Mouse (Mus musculus) megakaryocyte, embryonic 14.5 days (primary cell): ENCODE measurements around the gene Timm10. TPM values are rescaled to one million over a fixed set of nuclear protein-coding genes. Genes with fewer than 3 reads are reported as not detected.
A peak's percentile ranks its signal among the peaks of the same experiment; 100 is the strongest.

Experiments
- H3K27me3 ChIP-seq: replicated peaks from 2 replicates; pipeline ENCODE3; 2012; ENCODE audit warnings: inconsistent platforms
- H3K36me3 ChIP-seq: replicated peaks from 2 replicates; pipeline ENCODE3; 2012; ENCODE audit warnings: low read length, inconsistent platforms, mixed read lengths
- H3K4me1 ChIP-seq: 2 replicates; pipeline ENCODE4 v1.6.1; 2012; ENCODE audit warnings: inconsistent platforms
- H3K4me3 ChIP-seq: replicated peaks from 2 replicates; pipeline ENCODE3; 2012; ENCODE audit warnings: moderate library complexity, mild to moderate bottlenecking, inconsistent platforms
- H3K9me3 ChIP-seq: 2 replicates; pipeline ENCODE4 v1.6.1; 2012; ENCODE audit warnings: inconsistent platforms
- FLI1 ChIP-seq: IDR thresholded peaks from 2 replicates; pipeline ENCODE4 v1.6.1; 2012; ENCODE audit warnings: low read length, inconsistent platforms, mixed read lengths
- GATA1 ChIP-seq: IDR thresholded peaks from 3 replicates; pipeline ENCODE4 v1.6.1; 2012; ENCODE audit warnings: mixed read lengths, low read length, inconsistent platforms, borderline replicate concordance
- polyA plus RNA-seq: library from polyadenylated mRNA; stranded (reverse); fragments of >175 nt; gene quantifications from 2 replicates; pipeline ENCODE4 v1.2.3, GENCODE M21; 2012; ENCODE audit warnings: low replicate concordance; ENCODE audit not compliant: insufficient read depth

Timm10 gene
- 9.7 TPM in 1 of 2 replicates, not detected in the other for polyA plus RNA-seq

DNA sequence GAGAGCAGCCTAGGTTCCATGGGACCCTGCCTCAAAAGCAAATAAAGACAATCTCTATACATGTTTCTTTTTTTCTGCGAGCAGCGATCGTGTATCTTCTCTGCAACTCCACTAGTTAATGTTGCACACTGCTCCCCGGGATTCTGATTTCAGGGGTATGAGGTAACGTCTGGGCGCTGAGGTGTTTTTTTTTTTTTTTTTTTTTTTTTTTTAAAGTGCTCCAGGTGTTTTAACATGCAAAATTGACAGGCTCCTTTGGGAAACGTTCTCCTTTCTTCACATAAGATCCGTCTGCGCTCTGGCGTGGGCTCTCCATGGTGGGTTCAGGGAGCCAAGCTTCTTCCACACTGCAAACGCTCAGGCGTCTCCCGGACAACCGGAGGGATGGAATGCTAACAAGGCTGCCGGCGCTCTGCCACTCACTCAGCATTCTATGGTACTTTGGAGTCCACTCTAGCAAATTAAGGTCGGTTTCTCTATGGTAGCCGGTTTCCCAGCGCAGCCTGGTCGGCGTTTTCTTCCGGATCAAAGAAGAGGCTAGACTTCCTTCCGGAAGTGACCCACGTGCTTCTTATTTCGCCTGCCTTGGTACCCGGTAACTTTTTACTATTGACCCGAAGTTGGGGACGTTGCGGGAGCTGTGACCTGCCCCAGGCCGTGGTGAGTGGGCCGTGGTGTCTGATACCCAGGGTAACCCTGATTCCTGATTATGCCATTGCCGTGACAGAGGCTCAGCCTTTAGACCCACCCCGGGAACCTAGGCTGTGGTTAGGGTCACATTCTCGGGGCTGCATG is at the start of gene Timm10:
Timm10 (plus strand) TSS at position 510 of the 795 bp plus-strand sequence.
- Histone ChIP-seq H3K27me3 (peaks cover 11% of the 10 kb centered on the region), H3K4me1 (peaks cover 49% of the 10 kb centered on the region)

DNA sequence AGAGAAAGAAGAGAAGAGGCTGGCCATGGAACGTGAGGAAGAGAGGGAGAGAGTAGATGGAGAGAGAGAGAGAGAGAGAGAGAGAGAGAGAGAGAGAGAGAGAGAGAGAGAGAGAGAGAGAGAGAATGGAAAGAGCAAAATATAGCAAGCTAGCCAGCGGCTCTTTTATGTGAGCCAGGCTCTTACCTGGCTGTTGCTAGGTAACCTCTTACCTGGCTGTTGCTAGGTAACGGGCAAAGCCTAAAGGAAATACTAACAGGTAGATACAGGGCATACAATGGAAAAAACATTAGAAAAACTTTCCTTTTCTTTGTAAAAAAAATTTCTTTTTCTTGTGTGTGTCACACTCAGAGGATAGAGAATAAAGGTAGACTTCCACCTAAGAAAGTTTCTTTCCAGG is 49.1 kb upstream of the Timm10 start:
- Histone ChIP-seq H3K4me1 (peaks cover 20% of the 10 kb centered on the region), H3K36me3 (no peaks in the 10 kb centered on the region), H3K4me3 (no peak overlapping the region), H3K9me3 (no peaks in the 10 kb centered on the region), H3K27me3 (peaks cover 35% of the 10 kb centered on the region)
- no peak for TF ChIP-seq GATA1
- no peak for TF ChIP-seq FLI1

More for the DNA sequence above, at the start of gene Timm10:
- Histone ChIP-seq H3K36me3 (peaks cover 26% of the 10 kb centered on the region), H3K9me3 (no peaks in the 10 kb centered on the region), H3K4me3 (peak within 1 kb of the TSS; percentile 98)
- TF ChIP-seq FLI1 (no peak), GATA1 (no peak)

DNA sequence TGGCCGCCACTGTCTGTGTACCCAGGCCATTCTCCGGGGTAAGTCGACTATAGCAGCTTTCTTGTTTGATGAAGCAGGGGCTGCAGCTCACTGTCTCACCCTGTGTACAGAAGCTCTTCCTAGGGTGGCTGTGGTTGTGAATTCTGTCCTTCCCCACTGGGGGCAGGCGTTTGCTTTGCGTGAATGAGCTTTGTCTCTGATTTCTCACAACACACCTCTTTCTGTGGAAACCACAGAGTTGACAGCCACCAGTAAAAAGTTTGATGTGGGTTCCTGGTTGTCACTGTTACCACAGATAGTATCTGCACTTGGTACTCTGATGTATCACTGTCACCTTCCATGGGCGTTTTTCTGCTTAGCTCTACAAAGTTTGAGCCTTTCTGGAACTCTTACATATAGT is 47.6 kb upstream of the Timm10 start:
- peaks cover 25% of the 10 kb centered on the region for H3K4me1 ChIP-seq
- H3K9me3 ChIP-seq = no peaks in the 10 kb centered on the region
- no peak overlapping the region for H3K4me3 ChIP-seq
- no peak for TF ChIP-seq FLI1
- no peak for TF ChIP-seq GATA1
- H3K27me3 ChIP-seq = peaks cover 21% of the 10 kb centered on the region
- no peaks in the 10 kb centered on the region for H3K36me3 ChIP-seq

DNA sequence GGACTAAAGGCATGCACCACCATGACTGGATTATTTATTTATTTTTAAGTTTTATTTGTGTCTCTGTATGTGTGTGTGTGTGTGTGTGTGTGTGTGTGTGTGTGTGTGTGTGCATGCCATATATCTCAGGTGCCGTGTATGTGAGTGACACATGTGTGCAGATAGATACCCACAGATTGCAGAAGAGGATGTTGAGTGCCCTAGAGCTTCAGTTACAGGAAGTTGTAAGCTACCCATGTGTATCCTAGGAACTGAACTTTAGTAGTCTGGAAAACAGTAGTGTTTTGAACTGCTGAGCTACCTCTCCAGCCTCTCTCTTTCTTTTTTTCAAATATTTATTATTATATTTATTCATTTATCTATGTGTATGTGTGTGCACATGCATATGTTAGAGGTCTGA is 43.5 kb upstream of the Timm10 start:
- no peak for TF ChIP-seq FLI1
- TF ChIP-seq GATA1 = no peak
- Histone ChIP-seq H3K9me3 (no peaks in the 10 kb centered on the region), H3K36me3 (no peaks in the 10 kb centered on the region), H3K27me3 (peaks cover 8% of the 10 kb centered on the region), H3K4me1 (peaks cover 42% of the 10 kb centered on the region), H3K4me3 (no peak overlapping the region)

DNA sequence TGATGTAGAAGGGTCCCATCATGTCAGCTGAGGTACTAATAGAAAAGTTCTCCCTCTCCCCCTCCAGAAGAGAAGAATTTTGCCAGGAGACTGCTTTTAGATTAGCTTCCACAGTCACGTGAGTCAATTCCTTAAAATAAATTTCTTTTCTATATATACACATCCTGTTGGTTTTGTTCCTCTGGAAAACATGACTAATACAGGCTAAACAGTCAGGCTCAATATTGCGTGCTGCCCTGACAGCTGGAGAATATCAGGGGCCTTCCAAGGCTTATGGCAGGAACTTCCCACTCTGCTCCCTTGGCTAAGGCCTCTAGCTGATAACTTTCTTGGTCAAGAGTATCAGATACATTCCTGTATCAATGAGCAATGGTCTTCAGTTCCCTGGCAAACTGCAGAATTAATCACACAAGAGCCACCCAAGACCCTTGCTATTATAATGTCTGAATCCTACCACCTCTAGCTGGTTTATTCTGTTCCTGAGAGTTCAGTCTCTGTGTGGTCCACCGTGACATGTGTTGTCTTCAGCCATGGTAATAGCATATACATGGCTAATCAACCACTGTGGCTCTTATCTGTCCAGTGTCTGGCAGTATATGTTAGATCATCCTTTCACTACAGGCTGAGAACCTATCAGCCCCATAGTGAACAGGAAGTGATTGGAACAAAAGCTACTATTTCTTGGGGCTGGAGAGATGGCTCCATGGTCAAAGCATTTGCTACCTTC is 42.8 kb upstream of the Timm10 start:
- H3K27me3 ChIP-seq = peaks cover 3% of the 10 kb centered on the region
- H3K36me3 ChIP-seq = no peaks in the 10 kb centered on the region
- TF ChIP-seq GATA1 (no peak), FLI1 (no peak)
- peak overlapping the region; percentile 42 for H3K4me3 ChIP-seq
- peaks cover 46% of the 10 kb centered on the region for H3K4me1 ChIP-seq
- H3K9me3 ChIP-seq = no peaks in the 10 kb centered on the region

DNA sequence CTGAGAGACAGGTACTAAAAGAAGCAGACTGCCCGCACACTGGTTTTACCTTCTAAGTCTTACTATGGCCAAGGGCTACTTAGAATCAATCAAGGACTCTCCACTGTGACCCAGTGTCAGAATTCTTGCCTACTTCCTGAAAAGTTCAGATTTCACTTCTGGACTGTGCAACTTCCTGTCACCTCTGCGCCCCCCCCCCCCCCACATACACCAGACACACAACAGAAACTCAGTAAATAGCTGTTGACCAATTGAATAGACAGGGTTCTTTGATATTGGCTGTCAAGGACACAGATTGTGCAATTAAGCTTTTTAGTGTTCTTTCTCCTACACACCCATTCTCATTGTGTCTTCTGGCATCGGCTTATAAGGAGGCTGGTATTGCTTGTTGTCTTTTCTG is 38.5 kb upstream of the Timm10 start:
- peaks cover 37% of the 10 kb centered on the region for H3K4me1 ChIP-seq
- H3K9me3 ChIP-seq = no peaks in the 10 kb centered on the region
- TF ChIP-seq GATA1 (no peak), FLI1 (no peak)
- no peaks in the 10 kb centered on the region for H3K36me3 ChIP-seq
- H3K4me3 ChIP-seq = no peak overlapping the region
- peaks cover 3% of the 10 kb centered on the region for H3K27me3 ChIP-seq

DNA sequence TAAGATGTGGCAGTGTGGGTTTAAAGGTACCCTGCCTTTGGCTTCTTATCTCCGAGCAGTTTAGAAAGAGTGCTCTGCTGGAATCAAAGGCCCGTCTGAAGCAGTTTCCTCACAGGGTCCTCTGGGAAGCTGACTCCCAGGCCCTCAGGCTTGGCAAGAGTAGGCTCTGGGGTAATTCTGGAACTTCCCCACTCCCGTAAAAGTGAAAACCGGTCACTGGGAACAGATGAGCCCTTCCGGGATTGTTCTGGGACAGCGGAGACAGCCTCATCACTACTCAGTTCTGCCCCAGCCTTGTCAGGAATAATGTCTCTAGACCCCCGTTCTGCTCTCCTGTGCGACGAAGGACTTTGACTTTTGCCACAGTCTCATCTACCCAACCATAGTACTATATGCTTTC is 36.4 kb upstream of the Timm10 start:
- H3K9me3 ChIP-seq = peaks cover 11% of the 10 kb centered on the region
- no peak for TF ChIP-seq FLI1
- no peak for TF ChIP-seq GATA1
- peaks cover 26% of the 10 kb centered on the region for H3K4me1 ChIP-seq
- H3K4me3 ChIP-seq = no peak overlapping the region
- H3K36me3 ChIP-seq = no peaks in the 10 kb centered on the region
- peaks cover 3% of the 10 kb centered on the region for H3K27me3 ChIP-seq

DNA sequence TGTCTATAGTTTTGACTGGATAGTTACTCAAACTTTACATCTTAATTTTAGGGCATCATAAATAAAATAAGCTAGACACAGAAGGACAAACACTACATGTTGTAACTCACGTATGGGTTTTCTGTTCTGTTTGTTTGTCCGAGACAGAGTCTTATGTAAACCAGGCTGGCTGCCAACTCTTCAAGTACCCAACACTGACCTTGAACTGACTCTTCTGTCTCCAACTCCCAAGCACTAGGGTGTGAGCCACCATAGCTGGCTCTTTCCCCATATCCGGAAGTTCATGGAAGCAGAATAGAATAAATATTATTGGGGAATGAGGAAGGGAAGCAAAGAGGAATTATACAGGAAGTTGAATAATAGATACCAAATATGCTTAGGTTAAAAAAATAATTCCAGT is 34.3 kb upstream of the Timm10 start:
- H3K27me3 ChIP-seq = peaks cover 3% of the 10 kb centered on the region
- H3K4me3 ChIP-seq = no peak overlapping the region
- H3K4me1 ChIP-seq = peaks cover 22% of the 10 kb centered on the region
- H3K9me3 ChIP-seq = peaks cover 16% of the 10 kb centered on the region
- TF ChIP-seq GATA1 = no peak
- TF ChIP-seq FLI1 = no peak
- no peaks in the 10 kb centered on the region for H3K36me3 ChIP-seq

DNA sequence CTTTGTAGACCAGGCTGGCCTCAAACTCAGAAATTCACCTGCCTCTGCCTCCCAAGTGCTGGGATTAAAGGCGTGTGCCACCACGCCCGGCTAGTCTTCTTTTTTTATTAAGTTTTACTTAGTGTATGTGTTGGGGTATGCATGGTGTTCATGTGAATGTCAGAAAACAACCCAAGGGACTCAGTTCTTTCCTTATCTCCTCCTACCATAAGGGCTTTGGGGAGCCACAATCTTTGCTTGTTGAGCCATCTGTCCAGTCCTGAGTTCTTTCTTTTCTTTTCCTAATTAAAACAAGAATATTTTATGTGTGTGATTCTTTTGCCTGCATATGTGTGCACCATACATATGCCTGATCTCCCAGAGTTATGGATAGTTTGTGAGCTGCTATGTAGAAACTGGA is 33.6 kb upstream of the Timm10 start:
- Histone ChIP-seq H3K4me3 (no peak overlapping the region), H3K27me3 (no peaks in the 10 kb centered on the region), H3K9me3 (peaks cover 16% of the 10 kb centered on the region), H3K36me3 (no peaks in the 10 kb centered on the region), H3K4me1 (peaks cover 24% of the 10 kb centered on the region)
- no peak for TF ChIP-seq FLI1
- no peak for TF ChIP-seq GATA1

DNA sequence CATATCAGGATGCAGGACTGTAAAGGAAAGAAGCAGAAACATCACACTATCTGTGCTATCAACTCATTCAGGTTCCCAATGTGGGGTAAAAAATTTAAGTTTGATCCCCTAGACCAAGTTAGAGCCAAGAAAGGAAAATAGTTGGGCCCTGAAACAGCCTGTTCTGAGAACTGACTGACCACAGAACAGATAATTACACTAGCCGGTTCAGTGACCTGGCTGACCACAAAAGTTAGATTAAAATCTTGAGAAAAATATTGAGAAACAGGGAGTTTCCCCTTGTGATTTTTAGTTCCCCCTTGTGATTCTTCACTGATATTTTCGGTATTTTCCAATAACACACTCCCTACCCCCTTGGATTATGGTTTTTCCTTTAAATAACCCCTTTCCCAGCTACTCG is 32.9 kb upstream of the Timm10 start:
- Histone ChIP-seq H3K9me3 (peaks cover 16% of the 10 kb centered on the region), H3K36me3 (no peaks in the 10 kb centered on the region), H3K4me1 (peaks cover 26% of the 10 kb centered on the region), H3K27me3 (no peaks in the 10 kb centered on the region), H3K4me3 (no peak overlapping the region)
- TF ChIP-seq GATA1 = no peak
- TF ChIP-seq FLI1 = no peak
